Mouse (Mus musculus): ENCODE measurements around the gene Smg6. TPM values are rescaled to one million over a fixed set of nuclear protein-coding genes. Genes with fewer than 3 reads are reported as not detected.
A peak's percentile ranks its signal among the peaks of the same experiment; 100 is the strongest.

The Smg6 gene
- polyA plus RNA-seq, 1 experiment from 2014 or later, result 7.7 TPM

DNA sequence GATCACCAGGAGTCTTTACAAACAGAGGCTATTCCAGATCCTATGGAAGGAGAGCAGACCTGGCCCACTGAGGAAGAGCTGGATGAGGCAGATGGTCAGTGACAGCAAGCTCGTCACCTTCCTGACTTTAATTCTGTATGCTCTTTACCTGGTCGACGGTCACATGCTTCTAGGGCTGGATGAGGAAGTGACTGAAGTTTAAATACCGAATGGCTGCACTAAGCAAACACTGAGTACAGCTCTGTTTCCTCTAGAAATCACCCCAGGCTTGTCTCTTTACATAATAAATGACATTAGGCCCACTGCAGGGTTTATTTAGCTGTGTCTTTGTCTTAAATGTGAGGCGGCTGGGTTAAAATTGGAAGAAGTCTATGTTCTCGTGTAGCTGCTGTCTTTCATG is 24.1 kb upstream of the Smg6 start:
- WGBS (ENCODE audit: insufficient replicate concordance), result 72% methylated on average over 6 of the region's 6 CpGs
- Histone ChIP-seq H3K4me2 (no peak overlapping the region), H3K4me3 (no peak overlapping the region), H3K27ac (0 out of 2 replicates have a peak overlapping the region, but pooled peaks have one; percentile 34), H3K4me1 (peaks cover 35% of the 10 kb centered on the region), H3K36me3 (peaks cover 77% of the 10 kb centered on the region), H3K9ac (no peak overlapping the region), H3K27me3 (replicated peaks) (no peaks in the 10 kb centered on the region), H3K9me3 (replicated peaks) (no peaks in the 10 kb centered on the region)
- ATAC-seq, result no peak

DNA sequence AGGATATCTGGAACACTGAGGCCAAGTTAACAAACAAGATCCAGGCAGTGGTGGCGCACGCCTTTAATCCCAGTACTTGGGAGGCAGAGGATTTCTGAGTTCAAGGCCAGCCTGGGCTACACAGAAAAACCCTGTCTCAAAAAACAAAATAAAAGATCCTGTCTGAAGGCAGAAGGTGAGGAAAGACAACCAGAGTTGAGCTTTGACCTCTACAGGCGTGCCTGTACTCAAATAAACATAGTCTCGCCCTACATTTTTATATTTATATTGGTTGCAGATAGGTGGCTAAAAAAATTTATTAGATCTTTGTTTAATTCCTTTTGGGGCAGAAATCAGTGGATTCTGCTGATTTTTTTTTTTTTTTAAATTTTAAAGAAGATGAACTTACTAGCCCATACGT is 23.2 kb upstream of the Smg6 start:
- Histone ChIP-seq H3K4me3 (no peak overlapping the region), H3K4me1 (peaks cover 32% of the 10 kb centered on the region), H3K9ac (no peak overlapping the region), H3K27me3 (replicated peaks) (no peaks in the 10 kb centered on the region), H3K4me2 (no peak overlapping the region), H3K9me3 (replicated peaks) (no peaks in the 10 kb centered on the region), H3K36me3 (peaks cover 86% of the 10 kb centered on the region), H3K27ac (no peak overlapping the region)
- ATAC-seq, result no peak
- WGBS (ENCODE audit: insufficient replicate concordance), result 81% methylated on average over 5 of the region's 5 CpGs

DNA sequence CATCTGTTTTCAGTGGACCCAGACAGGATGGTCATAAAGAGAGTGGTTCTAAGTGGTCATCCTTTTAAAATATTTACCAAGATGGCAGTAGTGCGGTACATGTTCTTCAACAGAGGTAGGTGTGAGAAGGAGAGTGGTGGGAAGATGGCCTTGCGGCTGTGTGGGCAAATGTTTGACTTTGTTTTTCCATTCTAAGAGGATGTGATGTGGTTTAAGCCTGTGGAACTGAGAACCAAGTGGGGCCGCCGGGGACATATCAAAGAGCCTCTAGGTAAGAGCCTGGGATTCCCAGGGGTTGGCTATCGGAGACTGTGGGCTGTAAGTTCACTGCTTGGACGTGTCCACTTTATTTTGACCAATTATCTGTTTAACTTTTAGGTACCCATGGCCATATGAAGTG is 17.8 kb upstream of the Smg6 start:
- no peak for ATAC-seq
- WGBS (ENCODE audit: insufficient replicate concordance), result 86% methylated on average over 6 of the region's 6 CpGs
- no peaks in the 10 kb centered on the region for H3K9me3 ChIP-seq (replicated peaks)
- H3K4me3 ChIP-seq, result no peak overlapping the region
- H3K36me3 ChIP-seq, result peaks cover 80% of the 10 kb centered on the region
- no peak overlapping the region for H3K9ac ChIP-seq
- no peak overlapping the region for H3K27ac ChIP-seq
- H3K4me2 ChIP-seq, result no peak overlapping the region
- no peaks in the 10 kb centered on the region for H3K27me3 ChIP-seq (replicated peaks)
- peaks cover 7% of the 10 kb centered on the region; the same call in 1 of the 2 replicates for H3K4me1 ChIP-seq

DNA sequence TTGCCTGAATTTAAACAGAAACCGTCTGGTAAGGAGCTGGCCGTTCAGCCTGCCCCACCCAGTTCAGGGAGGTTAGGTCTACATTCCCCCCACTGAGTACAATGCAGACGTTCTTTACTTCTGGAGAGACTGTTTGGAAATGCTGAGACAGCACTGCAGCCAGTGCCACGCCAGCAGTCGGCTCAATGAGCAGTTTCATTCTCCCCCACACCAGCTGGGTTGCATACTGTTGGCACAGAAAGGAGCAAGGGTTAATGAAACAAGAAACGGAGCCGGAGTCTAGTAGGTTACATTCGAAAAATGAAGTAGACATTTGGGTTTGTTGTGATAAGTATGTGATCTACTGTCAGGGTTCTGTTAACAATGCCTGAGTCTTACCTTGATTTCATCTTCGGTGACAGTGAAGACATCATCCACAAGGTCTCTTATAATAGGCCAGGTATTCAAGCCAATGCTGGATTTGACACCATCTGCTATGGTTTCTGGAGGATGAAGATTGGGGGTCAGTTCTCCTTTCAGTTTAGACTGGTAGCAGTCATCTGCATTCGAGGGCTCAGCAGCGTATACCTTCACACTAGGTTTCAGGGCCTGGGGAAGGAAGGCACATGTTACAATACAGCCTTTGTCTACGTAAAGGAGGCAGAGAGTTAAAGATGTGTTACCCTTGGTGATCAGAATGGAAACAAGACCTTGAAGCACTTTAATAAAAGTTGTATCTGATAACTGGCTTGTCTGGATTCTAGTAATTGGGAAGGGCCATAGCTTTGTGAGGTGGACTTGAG is 16.8 kb upstream of the Smg6 start:
- peaks cover 8% of the 10 kb centered on the region; the same call in 1 of the 2 replicates for H3K4me1 ChIP-seq
- H3K9me3 ChIP-seq (replicated peaks), result no peaks in the 10 kb centered on the region
- H3K4me2 ChIP-seq, result no peak overlapping the region
- WGBS (ENCODE audit: insufficient replicate concordance), result 79% methylated on average over 12 of the region's 12 CpGs
- H3K4me3 ChIP-seq, result no peak overlapping the region
- H3K36me3 ChIP-seq, result peaks cover 70% of the 10 kb centered on the region
- no peak overlapping the region for H3K27ac ChIP-seq
- no peaks in the 10 kb centered on the region for H3K27me3 ChIP-seq (replicated peaks)
- no peak for ATAC-seq
- H3K9ac ChIP-seq, result no peak overlapping the region

DNA sequence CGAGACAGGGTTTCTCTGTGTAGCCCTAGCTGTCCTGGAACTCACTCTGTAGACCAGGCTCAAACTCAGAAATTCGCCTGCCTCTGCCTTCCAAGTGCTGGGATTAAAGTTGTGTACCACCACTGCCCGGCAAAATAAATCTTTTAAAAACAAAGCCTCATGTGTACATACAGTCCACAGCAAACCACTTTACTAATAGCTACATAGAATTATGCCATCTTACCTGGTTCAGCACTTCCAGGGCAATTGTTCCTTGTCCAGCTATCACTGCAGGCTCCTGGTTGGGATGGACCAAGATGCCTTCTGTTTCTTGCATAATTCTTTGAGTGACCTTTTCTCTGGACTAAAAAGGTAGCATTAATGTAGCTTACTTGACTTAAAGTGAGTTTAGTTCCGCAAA is 15.6 kb upstream of the Smg6 start:
- Histone ChIP-seq H3K27me3 (replicated peaks) (no peaks in the 10 kb centered on the region), H3K36me3 (peaks cover 58% of the 10 kb centered on the region), H3K9me3 (replicated peaks) (no peaks in the 10 kb centered on the region), H3K9ac (no peak overlapping the region), H3K4me3 (no peak overlapping the region), H3K27ac (no peak overlapping the region), H3K4me2 (no peak overlapping the region), H3K4me1 (peaks cover 8% of the 10 kb centered on the region; the same call in 1 of the 2 replicates)
- WGBS (ENCODE audit: insufficient replicate concordance), result 73% methylated on average over 4 of the region's 4 CpGs
- ATAC-seq, result no peak

DNA sequence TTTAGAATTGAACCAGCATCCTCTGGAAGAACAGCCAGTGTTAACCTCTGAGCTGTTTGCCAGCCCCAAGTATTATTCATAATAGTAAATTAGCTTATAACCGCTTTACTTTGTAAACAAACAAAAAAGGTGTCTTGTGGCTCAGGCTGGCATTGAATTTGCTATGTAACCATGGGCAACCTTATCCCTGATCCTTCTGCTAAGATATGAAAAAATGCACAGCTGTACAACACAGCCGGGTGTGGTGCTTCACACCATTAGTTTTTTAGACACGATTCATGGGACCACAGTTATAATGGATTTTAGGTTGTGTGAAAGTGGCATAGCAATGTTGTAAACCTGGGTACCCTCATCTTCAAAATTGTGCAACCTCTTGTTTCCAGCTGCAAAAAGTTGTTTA is 13.1 kb upstream of the Smg6 start:
- H3K27me3 ChIP-seq (replicated peaks), result no peaks in the 10 kb centered on the region
- no peak for ATAC-seq
- H3K4me2 ChIP-seq, result no peak overlapping the region
- peaks cover 37% of the 10 kb centered on the region for H3K36me3 ChIP-seq
- no peak overlapping the region for H3K27ac ChIP-seq
- H3K4me1 ChIP-seq, result peaks cover 8% of the 10 kb centered on the region; the same call in 1 of the 2 replicates
- no peak overlapping the region for H3K9ac ChIP-seq
- 61% methylated on average over 3 of the region's 3 CpGs for WGBS (ENCODE audit: insufficient replicate concordance)
- H3K9me3 ChIP-seq (replicated peaks), result no peaks in the 10 kb centered on the region
- H3K4me3 ChIP-seq, result no peak overlapping the region

DNA sequence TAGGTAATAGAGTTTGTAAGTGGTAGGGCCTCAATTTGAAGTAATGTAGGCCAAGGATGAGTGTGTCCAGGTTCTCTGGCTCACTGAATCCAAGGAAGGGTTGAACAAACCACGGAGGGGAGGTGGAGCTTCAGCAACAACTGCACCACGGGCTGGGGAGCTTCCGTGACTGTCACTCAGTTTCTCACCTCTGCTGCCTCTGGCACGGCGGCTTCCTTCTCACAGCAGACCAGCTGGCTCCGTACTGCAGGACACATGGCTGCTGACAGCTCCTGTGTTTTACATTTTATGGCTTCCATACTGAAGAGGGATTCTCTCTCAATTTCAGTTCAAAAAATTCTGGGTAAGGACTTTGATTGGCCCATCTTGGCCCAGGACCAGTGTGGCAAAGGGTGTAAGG is 6.4 kb upstream of the Smg6 start:
- no peak overlapping the region for H3K4me3 ChIP-seq
- 77% methylated on average over 6 of the region's 6 CpGs for WGBS (ENCODE audit: insufficient replicate concordance)
- H3K4me2 ChIP-seq, result no peak overlapping the region
- no peak overlapping the region for H3K9ac ChIP-seq
- H3K9me3 ChIP-seq (replicated peaks), result no peaks in the 10 kb centered on the region
- H3K27ac ChIP-seq, result no peak overlapping the region
- H3K36me3 ChIP-seq, result peaks cover 16% of the 10 kb centered on the region
- H3K27me3 ChIP-seq (replicated peaks), result no peaks in the 10 kb centered on the region
- no peak for ATAC-seq
- H3K4me1 ChIP-seq, result peaks cover 5% of the 10 kb centered on the region

DNA sequence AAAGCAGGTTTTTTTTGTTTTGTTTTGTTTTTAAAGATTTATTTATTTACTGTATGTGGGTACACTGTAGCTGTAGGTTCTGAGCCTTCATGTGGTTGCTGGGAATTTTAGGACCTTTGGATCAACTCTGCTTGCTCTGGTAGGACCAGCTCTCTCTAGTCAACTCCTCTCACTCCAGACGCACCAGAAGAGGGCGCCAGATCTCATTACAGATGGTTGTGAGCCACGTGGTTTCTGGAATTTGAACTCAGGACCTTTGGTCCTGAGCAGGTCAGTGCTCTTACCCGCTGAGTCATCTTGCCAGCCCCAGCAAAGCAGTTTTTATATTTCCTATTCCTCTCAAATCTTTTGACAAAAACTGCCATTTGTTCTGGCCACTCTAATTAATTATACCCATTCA is 1.5 kb upstream of the Smg6 start:
- H3K36me3 ChIP-seq, result peaks cover 4% of the 10 kb centered on the region
- H3K4me3 ChIP-seq, result peak overlapping the region; percentile 98; the same call in 1 of the 2 replicates
- no peak overlapping the region for H3K27ac ChIP-seq
- H3K9me3 ChIP-seq (replicated peaks), result no peaks in the 10 kb centered on the region
- no peak for ATAC-seq
- 50% methylated on average over 4 of the region's 4 CpGs for WGBS (ENCODE audit: insufficient replicate concordance)
- no peak overlapping the region for H3K9ac ChIP-seq
- H3K27me3 ChIP-seq (replicated peaks), result no peaks in the 10 kb centered on the region
- peak overlapping the region; percentile 82 for H3K4me2 ChIP-seq
- H3K4me1 ChIP-seq, result peaks cover 34% of the 10 kb centered on the region

DNA sequence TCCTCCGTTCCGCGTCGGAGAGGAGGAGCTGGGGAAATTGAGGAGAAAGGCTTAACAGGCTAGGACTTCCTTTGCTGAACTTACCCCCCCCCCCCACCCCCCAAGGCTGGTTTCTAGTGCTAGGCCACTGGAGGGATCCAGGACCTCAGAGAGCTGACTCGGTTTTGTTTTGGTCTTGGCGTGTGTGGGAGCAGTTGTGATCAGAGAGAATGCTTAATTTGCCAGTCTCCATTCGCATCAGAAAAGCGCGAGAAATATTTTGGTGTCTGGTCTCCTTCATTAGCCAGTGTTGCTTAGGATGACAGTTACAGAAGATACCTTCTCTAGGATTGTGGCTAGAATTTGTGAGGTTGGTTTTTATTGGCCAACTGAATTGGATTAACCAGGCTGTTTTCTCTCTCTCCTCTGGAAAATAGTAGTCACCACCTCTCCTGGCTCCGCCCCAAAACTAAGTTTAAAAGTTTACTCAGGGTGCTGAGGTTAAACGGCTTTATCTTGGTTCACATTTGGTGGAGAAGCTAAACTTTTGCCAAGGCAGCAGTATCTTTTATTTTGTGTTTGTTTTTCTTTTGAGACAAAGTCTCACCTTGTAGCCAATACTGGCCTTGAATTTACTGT is 874 bp downstream of the Smg6 start:
- WGBS (ENCODE audit: insufficient replicate concordance), result 3% methylated on average over 11 of the region's 11 CpGs
- peaks cover 20% of the 10 kb centered on the region for H3K36me3 ChIP-seq
- no peak; the same call in 1 of the 2 replicates for ATAC-seq
- H3K9me3 ChIP-seq (replicated peaks), result no peaks in the 10 kb centered on the region
- H3K27ac ChIP-seq, result peak overlapping the region; percentile 98
- peak overlapping the region; percentile 95 for H3K9ac ChIP-seq
- H3K4me1 ChIP-seq, result peaks cover 45% of the 10 kb centered on the region
- H3K4me3 ChIP-seq, result peak overlapping the region; percentile 98
- H3K4me2 ChIP-seq, result peak overlapping the region; percentile 82
- H3K27me3 ChIP-seq (replicated peaks), result no peaks in the 10 kb centered on the region

DNA sequence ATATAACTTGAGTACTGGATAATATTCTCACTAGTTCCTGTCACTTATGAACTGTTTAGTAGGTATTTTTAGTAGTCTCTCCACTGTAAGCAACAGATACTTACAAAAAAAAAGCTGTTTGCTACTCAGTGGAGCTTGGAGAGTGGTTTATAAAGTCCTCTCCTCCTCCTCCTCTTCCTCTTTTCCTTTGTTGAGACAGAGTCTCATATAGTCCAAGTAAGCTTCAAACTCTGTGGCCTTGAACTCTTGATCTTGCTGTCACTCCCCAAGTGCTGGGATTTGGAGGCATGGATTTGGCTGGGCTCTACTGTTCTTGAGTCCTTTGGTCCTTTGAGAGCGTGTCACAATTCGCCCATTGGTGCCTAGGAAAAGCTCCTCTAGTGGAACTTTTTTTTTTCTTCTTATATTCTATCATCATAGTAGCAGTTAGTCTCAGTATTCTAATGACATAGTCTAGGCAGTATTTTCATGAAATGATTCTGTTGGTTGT is 1.7 kb downstream of the Smg6 start:
- Histone ChIP-seq H3K27ac (peak overlapping the region; percentile 98), H3K4me3 (peak overlapping the region; percentile 98), H3K4me1 (peaks cover 46% of the 10 kb centered on the region), H3K27me3 (replicated peaks) (no peaks in the 10 kb centered on the region), H3K4me2 (peak overlapping the region; percentile 82), H3K9ac (peak overlapping the region; percentile 95; the same call in 1 of the 2 replicates), H3K36me3 (peaks cover 28% of the 10 kb centered on the region), H3K9me3 (replicated peaks) (no peaks in the 10 kb centered on the region)
- no peak for ATAC-seq
- WGBS (ENCODE audit: insufficient replicate concordance), result 84% methylated on average over 2 of the region's 2 CpGs

DNA sequence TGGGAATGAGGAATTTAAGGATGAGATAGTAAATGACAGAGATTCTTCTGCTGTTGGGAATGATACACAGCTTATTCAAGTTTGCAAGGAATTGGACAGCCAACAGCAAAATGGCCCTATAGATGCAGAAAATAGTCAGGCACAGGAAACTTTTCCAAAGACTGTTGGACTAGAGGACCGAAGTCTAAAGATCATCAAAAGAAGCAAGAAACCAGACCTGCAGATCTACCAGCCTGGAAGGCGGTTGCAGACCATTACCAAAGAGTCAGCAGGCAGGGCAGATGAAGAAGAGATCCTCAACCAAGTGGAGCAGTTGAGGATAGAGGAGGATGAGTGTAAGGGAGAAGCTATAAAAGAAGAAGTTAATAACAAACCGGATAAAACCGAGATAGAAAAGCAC is 3.5 kb downstream of the Smg6 start:
- H3K9me3 ChIP-seq (replicated peaks), result no peaks in the 10 kb centered on the region
- 88% methylated on average over 4 of the region's 4 CpGs for WGBS (ENCODE audit: insufficient replicate concordance)
- H3K27ac ChIP-seq, result no peak overlapping the region
- H3K27me3 ChIP-seq (replicated peaks), result no peaks in the 10 kb centered on the region
- no peak overlapping the region for H3K4me2 ChIP-seq
- peaks cover 43% of the 10 kb centered on the region for H3K4me1 ChIP-seq
- H3K9ac ChIP-seq, result no peak overlapping the region
- ATAC-seq, result no peak
- H3K36me3 ChIP-seq, result peaks cover 46% of the 10 kb centered on the region
- H3K4me3 ChIP-seq, result no peak overlapping the region

DNA sequence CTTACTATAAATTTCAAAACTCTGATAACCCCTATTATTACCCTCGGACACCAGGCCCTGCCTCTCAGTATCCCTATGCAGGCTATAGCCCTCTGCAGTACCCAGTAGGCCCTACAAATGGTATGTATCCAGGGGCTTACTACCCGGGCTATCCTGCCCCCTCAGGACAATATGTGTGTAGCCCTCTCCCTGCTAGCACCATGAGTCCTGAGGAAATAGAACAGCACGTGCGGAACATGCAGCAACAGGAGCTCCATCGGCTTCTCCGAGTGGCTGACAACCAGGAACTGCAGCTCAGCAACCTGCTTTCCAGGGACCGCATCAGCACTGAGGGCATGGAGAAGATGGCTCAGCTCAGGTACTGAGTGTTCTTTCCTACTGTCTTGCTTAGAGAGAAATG is 4.8 kb downstream of the Smg6 start:
- no peak for ATAC-seq
- Histone ChIP-seq H3K4me1 (peaks cover 34% of the 10 kb centered on the region), H3K27ac (no peak overlapping the region), H3K36me3 (peaks cover 59% of the 10 kb centered on the region), H3K9me3 (replicated peaks) (no peaks in the 10 kb centered on the region), H3K9ac (no peak overlapping the region), H3K4me2 (no peak overlapping the region), H3K27me3 (replicated peaks) (no peaks in the 10 kb centered on the region), H3K4me3 (no peak overlapping the region)
- WGBS (ENCODE audit: insufficient replicate concordance), result 87% methylated on average over 7 of the region's 7 CpGs
